Mouse (Mus musculus) layer of hippocampus, adult 9-11 months (tissue): Measurements from ENCODE around the gene Il6st.

Source experiments
- DNase-seq: peaks from one replicate; pipeline ENCODE4 v3.0.0; 2022

The Il6st gene

GRCm38 (mm10) chr13:112533556-112533955 lies 69.7 kb downstream of the Il6st start:
- no peak for DNase-seq

GRCm38 (mm10) chr13:112536611-112537010 lies 72.7 kb downstream of the Il6st start:
- DNase-seq, result no peak

- DNase-seq, result no peak
These were observed 73.2 kb downstream of the Il6st start for GRCm38 (mm10) chr13:112537065-112537464.

- no peak for DNase-seq
These were observed 76.7 kb downstream of the Il6st start for GRCm38 (mm10) chr13:112540616-112541015.

GRCm38 (mm10) chr13:112541223-112541975 lies 77.5 kb downstream of the Il6st start:
- no peak for DNase-seq

- no peak for DNase-seq
These were observed 88.0 kb downstream of the Il6st start for GRCm38 (mm10) chr13:112551641-112552548.

GRCm38 (mm10) chr13:112553304-112553703 lies 89.4 kb downstream of the Il6st start:
- no peak for DNase-seq

GRCm38 (mm10) chr13:112556501-112556900 lies 92.6 kb downstream of the Il6st start:
- DNase-seq, result no peak
